Mouse (Mus musculus): ENCODE data around the gene Pcf11.

The Pcf11 gene

DNA sequence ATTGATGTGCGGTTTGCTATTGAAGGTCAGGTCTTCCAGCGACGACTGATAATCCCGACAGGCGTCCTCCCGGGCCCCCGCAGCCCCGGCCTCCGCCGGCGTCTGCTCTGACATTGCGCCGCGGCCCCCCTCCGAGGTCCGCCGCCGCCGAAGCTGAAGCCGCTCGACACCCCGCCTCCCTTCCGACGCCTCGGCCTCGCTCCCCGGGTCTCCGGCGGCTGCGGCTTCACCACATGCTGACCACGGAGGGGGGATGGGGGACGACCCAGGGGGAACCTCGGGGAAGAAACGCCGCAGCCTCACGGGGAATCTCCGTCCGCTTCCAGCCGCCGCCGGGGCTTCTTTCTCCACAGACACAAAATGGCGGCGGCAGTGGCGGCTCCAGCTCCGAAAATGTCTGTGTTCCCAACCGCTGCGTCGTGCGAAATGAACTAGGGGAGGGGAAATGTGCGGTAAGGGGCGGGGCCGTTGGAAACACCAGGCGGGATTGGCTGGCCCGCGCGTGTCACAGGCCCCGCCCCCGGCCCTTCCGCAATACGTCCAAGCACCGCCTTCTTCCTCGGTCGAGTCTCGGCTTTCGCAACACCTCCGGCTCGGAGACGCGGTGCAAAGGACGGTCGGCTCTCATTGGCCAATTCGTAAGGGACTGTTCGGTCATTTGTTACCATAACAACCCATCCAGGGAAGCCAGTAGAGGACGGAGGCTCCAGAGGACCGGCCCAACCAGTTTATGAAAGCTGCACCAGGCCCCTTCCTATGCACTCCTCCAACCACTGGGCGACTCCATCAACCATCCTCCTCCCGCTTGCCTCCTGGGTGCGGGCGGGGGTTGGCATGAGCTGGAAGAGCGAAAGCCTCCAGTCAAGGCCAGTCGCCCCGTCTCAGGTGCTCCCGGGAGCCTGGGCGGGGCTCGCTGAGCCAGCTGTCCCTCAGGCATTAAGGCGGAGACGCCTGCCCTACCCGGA, at the start of gene Pcf11:
Pcf11 (minus strand) TSS at position 428 of the 965 bp plus-strand sequence.
- DNase-seq, result peak; percentile 96

DNA sequence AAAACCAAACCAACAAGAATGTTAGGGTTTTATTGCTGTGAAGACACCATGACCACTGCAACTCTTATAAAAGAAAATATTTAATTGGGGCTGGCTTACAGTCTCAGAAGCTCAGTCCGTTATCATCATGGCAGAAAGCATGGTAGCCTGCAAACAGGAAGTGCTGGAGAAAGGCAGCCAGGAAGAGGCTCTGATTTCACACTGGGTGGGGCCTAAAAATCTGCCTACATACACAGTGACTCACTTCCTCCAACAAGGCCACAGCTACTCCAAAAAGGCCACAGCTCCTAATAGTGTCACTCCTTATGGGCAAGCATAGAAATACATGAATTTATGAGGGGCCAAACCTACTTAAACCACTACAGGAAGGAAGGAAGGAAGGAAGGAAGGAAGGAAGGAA, 45.3 kb upstream of the Pcf11 start:
- DNase-seq, result no peak

DNA sequence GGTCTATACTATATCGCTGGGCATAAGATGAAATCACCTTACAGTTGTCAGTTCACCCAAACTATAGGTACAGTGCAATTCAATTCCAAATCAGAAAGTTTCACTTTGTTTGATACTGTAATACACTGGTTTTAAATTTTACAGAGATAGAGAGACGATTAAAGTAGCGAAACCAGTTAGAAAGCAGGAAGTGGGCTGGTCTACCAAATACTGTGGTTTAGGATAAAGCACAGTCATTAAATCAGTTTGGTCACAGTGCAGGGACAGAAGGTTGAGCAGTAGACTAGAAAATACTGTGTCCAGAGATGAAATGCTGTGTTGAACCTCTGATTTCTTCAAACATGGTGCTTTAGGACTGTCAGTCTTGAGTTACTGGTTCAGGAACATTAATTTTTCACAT, 41.9 kb upstream of the Pcf11 start:
- DNase-seq, result no peak

DNA sequence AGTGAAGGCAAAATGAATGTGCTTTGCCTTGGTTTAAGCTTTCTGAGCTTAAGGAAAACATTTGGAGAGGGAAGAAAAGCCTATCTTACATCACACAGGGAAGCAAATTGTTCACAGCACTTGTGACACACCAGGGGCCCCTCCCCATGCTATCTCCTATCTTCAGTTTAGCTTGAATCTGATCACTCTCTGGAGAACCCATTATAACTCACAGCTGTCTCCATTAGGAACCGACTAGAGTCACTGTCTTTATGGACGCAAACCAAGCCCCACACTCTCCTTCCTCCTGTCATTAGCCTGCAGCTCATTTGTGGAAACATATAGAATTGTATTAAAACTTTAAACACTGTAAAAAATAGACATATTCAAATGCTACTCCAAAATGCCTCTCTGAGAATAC, 39.8 kb upstream of the Pcf11 start:
- DNase-seq, result no peak

DNA sequence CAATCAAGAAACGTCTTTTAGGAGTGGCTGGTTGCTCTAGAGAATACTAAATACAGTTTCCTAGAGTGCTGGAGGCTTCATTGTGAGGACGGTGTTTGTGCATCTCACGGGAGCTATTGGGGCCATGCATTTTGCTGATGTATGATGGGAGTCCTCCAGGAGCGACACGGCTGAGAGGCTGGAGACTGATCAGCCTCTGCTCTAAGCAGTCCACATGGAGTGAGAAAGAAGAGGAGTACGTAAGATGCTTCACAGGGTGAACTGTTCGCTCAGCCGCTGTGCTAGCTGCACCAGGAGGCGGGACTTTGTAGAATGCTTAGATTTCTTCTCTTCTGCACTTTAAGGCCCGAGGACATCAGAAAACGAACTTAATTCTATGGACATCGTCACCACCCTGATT, 37.0 kb upstream of the Pcf11 start:
- DNase-seq, result no peak

DNA sequence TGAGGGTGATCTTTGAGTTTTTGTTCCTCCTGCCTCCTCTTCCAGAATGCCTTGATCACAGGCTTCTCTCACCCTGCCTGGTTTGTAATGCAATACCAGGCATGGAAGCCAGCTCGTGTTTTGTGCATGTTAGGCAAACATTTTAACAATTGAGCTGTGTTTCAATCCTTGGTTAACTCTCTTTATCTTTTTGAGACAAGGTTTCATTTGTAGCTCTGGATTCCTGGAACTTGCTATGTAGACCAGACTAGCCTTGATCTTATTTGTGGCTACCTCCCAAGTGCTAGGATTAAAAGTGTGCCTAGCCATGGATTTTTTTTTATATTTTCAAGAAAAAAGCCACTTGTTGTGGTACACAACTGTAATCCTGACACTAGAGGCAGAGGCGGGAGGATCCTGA, 35.8 kb upstream of the Pcf11 start:
- DNase-seq, result no peak

DNA sequence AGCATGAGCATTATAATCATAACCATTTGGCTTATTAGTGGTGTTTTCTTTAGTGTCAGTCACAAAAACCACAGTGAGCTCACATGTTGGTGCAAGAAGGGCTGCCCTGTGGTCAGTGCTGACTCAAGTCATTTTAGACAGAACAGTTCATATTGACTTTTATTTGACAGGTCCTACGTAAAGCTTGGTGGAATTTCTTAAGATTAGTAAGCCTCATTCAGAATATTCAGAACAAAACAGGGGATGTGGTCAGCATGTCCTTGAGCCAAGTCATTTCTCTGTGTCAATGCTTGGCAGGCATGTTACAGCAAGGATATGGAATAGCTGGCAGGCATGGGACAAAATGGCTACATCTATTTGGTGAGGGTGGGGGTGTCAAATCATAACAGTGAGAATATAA, 33.9 kb upstream of the Pcf11 start:
- DNase-seq, result no peak

DNA sequence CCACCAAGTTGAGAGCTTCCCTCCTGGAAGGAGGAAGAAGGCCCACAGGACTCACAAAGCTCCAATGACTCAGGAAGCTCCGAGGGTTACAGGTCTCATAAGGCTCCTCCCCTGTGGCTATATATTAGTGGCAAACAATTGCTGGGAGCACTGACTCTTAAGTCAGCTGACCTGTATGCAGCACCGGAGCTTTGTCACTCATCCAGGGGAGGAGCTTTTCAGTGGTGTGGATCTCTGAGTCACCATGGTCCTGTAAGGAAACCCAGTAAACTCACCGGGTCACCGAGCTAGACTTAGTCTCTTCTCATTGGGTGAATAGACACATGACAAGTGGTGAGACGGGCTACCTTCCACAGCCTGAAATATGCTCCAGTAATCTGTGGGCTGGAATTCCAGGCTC, 29.0 kb upstream of the Pcf11 start:
- no peak for DNase-seq

DNA sequence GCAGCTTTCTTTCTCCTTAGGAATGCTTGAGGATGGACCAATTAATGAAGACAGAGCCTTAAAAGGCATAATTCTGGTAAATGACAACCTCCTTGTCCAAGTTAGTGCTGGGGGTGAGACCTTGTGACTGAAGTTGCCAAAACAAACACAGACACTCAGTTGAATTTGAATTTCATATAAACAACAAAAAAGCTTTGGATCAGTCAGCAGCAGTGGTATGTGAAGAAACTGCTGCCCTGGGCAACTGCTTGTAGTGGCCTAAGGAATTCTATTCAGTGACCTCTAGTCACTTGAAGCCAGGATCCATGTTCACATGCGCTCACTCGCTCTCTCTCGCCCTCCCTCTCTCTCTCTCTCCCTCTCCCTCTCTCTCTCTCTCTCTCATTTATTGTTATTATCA, 26.7 kb upstream of the Pcf11 start:
- no peak for DNase-seq

DNA sequence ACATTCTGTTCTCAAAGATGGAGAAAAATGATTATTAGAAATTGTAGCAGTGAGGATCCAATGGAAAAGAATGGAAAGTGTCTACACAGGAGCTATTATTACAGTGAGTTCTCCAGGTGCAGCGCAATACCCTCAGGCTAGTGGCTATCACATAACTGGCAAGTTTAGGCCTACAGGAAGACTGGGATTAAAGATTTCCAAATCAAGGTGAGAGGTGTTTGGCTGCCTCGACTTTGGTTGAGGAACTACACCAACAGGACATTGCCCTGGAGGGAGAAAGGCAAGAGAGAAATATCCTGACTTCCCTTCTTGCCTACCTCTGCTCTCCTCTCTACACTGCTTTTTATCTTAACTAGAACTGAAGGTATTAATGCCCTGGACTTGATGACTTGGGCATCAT, 19.4 kb upstream of the Pcf11 start:
- no peak for DNase-seq

DNA sequence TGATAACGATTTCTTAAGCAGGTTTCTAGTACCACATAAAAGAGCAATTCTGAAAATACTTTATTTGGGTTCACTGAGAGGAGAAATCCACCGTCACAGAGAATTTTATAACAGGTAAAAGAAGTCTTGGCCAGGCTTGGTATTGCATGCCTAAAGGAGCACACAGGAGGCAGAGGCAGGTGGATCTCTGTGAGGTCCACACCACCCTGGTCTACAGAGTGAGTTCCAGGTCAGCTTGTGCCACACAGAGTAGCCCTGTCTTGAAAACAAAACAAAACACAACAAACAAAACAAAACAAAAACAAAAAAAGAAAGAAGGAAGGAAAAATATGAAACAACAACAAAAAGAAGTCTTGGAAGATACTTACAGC, 18.6 kb upstream of the Pcf11 start:
- no peak for DNase-seq

DNA sequence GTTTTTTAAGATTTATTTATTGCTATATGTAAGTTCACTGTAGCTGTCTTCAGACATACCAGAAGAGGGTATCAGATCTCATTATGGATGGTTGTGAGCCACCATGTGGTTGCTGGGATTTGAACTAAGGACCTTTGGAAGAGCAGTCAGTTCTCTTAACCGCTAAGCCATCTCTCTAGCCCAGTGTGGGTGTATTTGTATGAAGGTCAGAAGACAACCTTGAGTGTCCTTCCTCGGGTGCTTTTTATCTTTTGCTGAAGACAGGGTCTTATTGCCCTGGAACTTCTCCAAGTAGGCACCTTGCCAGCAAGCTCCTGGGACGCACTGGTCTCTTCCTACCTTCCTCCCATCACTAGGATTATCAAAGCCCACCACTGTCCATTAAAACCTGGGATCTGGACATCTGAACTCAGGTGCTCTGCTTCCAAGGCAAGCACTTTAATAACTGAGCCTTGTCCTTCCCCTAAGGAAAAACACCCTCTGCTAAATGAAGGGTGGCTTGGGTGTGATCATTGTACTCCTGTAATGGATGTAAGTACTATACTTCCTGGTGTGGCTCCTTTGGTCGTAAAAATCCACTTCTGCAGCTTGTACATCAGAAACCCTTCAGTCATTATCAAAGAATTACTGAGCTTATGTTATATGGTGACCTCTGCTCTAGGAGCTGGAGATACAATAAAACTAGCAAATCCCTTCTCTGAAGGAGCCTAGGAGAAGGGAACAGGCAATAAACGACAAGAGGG, 18.0 kb upstream of the Pcf11 start:
- no peak for DNase-seq

DNA sequence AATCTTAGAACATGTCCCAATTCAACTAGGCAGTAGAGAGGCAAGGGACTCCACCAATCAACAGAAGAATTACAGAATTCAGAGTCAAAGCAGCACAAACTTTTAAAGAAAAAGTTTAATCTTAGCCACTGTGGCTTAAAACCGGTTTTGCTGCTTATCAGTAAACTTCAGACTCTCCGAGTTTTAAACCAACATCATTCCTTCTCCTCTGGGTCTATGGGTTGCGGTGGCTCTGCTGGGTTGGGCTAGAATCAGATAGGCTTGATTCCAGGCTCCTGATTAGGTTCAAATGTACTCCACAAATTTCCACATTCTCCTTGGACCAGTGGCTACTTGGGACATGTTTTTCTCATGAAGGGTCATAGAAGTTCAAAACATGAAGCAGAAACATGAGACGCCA, 7.6 kb upstream of the Pcf11 start:
- DNase-seq, result no peak

DNA sequence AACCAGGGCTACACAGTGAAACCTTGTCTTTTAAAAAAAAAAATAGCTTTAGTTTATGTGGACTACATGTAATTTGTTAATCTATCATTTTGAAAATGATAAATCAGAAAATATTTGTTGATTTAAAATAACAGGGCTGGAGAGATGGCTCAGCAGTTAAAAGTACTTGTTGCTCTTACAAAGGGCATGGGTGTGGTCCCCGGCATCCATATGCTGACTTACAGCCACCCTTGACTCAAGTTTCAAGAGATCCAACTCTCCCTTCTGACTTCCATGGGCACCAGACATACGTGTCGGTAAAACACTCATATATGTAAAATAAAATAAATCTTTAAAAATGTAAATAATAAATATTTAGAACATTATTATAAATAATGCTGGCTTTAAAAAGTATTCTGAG, 5.4 kb upstream of the Pcf11 start:
- DNase-seq, result no peak

DNA sequence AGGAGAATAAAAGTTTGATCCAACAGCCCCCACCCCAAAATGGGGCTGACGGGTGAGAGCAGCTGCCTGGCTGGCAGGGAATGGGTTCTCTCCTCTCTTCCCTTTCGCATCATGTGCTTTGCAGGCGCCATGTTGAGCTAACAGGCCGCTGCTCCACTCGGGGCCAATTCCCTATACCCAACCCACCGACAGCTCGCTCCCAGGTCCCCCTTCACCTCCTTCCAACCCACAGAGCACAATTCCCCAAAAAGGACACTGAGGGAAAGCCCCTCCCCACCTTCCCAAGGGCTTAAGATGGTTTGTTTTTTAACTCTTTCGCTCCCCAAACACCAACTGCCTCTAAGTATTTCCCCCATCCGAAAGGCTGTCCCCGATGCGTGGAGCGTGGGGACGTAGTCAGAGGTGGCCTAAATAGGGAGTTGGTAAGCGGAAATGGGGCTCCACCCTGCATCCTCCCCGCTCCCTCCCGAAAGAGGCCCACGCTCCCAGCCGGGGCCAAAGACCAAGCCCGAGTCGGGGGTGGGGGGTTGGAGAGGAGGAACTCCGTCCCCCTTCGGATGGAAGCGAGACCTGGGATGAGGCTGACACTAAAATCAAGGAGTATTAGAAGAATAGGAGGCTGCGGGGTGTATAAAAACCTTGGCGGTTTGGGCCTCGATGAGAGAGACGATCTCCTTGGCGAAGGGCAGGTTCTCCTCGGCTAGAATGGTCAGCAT, 785 bp downstream of the Pcf11 start:
- peak; percentile 53 for DNase-seq

DNA sequence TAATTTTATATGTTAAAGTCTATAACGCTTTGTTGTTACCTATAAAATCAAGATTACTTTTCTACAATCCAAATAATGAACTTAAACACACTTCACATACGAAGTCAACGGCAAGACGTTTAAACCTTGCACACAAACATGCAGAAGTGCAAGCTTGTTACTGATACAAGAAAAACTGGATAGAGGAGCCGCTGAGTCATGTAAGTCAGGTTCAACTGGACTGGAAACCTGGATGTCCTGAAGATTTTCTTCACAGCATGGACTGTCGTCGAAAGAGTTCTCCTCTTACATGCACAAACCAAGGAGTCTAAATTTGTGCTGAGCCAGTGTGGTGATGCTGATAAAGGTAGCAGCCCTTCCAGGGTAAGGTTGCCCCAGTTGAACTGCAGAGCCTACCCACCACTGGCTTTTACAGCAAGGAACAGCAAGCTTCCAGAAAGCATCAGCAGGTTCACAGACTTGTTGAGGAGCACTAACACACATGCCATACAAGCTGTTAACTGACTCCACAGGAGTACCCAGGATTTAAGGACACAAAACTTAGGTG, 3.4 kb downstream of the Pcf11 start:
- no peak for DNase-seq

DNA sequence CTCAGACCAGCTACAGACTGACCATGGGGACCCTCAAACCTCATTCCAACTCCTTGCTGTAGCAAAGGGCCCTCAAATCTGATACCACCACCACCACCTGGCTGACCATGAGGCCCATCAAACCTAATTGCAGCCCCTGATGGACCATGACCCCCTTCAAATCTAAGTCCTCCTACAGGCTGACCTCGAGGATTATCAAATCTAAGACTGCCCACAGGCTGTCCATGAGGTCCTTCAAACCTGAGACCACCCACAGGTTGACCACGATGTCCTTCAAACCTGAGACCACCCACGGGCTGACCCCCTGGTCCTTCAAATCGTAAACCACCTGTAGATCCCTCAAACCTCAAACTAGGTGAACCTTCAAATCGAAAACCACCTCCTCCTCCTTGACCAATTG, 11.7 kb downstream of the Pcf11 start:
- no peak for DNase-seq

DNA sequence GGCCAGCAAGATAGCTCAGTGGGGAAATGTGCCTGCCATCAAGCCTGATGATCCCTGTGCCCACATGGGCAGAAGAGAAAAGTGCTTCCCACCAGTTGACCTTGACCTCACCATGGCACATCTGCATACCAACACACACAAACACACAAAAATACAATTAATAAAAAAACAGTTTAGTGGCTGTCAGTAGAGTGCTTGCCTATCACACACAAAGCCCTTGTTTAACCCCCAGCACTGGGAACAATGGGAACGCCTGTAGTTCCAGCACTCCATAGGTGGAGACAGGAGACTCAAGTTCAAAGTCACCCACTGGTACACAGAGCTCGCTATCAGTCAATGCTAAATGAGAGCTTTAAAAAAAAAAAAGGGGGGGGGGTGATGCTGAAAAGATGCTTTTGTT, 13.3 kb downstream of the Pcf11 start:
- DNase-seq, result no peak

DNA sequence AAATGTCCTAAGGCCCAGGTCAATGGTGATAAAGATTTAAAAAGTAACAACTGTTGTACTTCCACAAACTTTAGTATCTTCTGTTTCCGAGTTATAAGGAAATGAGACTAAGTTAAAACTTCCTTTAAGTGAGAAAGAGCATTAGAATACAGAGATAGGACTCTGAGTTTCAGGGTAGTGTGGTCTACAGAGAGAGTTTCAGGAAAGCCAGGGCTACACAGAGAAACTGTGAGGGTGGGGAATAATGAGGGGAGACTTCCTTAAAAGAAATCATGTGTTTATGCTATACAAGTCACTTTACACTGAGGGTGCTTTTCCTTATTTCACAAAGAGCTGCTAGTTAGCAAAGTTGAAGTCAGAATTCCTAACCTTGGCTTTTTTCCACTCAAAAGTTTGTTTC, 16.4 kb downstream of the Pcf11 start:
- no peak for DNase-seq

DNA sequence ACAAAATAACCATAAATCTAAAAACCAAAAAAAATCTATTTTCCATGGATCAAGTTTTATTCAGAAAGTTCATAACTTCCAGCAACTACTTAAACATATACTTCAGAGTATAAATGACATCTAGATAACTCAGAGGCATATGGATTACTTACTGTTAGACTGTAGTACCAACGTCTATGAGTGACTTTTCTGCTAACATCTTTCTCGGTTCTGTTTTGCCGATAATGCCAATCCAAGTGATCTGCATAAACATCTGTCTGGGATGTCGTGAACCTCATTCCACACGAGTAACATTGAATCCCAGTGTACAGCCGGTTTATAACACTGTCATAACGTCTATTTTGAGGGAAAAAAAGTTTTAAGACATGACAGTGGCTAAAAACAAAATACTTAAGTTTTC, 21.9 kb downstream of the Pcf11 start:
- no peak for DNase-seq

DNA sequence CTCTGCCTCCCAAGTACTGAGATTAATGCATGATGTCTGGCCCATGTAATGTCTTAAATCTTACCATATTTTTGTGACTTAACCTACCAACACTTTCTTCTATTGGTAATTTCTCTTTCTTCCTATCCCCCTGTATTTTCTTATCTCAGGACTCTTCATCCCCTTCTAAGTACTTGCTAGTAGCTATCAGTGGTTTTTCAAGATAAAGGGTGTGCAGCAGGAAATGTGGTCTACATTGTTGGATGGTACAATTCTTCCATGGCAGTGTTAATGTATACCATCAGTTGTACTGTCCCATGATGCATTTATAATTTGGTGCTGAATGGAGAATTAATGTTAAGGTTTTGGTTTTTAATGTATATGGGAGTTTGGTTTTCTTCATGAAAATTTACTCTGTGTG, 27.4 kb downstream of the Pcf11 start:
- DNase-seq, result no peak

DNA sequence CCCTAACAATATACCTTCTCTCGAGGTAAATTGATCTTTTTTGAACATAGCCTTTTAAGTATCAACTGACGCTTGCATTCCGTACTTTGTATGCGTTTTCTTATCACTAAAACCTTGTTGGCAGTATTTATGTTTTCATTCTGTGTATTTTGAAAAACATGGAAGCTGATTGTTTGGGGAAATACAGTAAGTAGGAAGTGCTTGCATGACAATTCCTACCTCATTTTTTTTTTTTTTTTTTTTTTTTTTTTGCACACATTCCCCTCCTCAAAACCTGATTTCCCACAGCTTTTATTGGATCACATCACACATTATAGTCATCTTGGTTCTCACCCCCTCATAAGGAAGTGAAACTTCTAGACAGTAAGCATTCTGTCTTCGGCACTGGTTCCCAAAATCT, 31.7 kb downstream of the Pcf11 start:
- no peak for DNase-seq

DNA sequence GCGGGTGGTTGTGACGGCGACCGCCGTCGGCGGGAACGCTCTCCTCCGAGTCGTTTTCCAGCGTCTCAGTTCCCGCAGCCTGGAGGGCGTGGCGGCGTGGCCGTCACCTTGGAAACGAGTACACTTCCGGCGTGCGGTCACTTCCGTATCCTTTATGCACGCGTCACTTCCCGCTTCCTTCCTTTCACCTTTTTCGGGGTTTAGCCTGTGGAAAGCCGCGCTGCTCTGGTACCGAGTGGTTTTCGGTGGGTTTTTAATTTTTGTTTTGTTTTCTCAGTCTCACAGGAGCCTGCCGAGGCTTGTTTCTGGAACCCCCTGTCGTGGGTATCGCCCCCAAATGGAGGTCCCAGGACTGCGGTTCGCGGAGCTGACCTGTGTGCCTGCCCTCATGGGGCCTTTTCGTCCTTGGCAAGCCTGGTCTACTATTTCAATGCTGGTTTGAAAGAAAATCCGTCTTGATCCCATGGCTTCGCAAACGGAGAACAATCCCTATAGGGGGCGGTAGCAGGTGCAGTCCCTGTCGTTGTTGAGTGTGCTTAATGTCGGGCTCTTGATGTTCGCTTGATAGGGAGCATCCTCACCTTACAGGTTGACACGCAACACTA, 32.6 kb downstream of the Pcf11 start, which contains the start of gene Ankrd42:
Ankrd42 (minus strand) TSS at position 122 of the 605 bp plus-strand sequence.
- peak; percentile 84 for DNase-seq
